Mouse (Mus musculus) heart, embryonic 15.5 days (tissue): ENCODE data around the gene Zswim3. TPM values are rescaled to one million over a fixed set of nuclear protein-coding genes. Genes with fewer than 3 reads are reported as not detected.
A peak's percentile ranks its signal among the peaks of the same experiment; 100 is the strongest.
"Not testable (repeated sequence)": the region's sequence is repeated elsewhere in the genome, so short reads cannot be mapped to it uniquely, and the experiment has no call there.

Source experiments
- ATAC-seq: fragments of 200-750 bp; cut with Nextera tagmentation; replicated peaks from 2 replicates; pipeline ENCODE4 v1.8.0; 2017; ENCODE audit warnings: low read depth, moderate TSS enrichment; ENCODE audit not compliant: insufficient number of reproducible peaks, insufficient read depth, low FRiP score
- H3K27ac ChIP-seq: fragments of 300-500 bp; sonication (generic); 2 replicates; pipeline ENCODE4 v1.5.1; 2015; ENCODE audit warnings: mild to moderate bottlenecking, inconsistent platforms
- H3K27me3 ChIP-seq: fragments of 300-500 bp; sonication (generic); 2 replicates; pipeline ENCODE4 v1.6.1; 2015; ENCODE audit warnings: inconsistent platforms
- H3K36me3 ChIP-seq: fragments of 300-500 bp; sonication (generic); 2 replicates; pipeline ENCODE4 v1.6.1; 2015; ENCODE audit warnings: mild to moderate bottlenecking, inconsistent platforms
- H3K4me1 ChIP-seq: fragments of 300-500 bp; sonication (generic); replicated peaks from 2 replicates; pipeline ENCODE4 v1.6.1; 2015; ENCODE audit warnings: inconsistent platforms
- H3K4me2 ChIP-seq: fragments of 300-500 bp; sonication (generic); 2 replicates; pipeline ENCODE4 v1.6.1; 2015; ENCODE audit warnings: inconsistent platforms, mild to moderate bottlenecking, moderate library complexity
- H3K4me3 ChIP-seq: fragments of 300-500 bp; sonication (generic); 2 replicates; pipeline ENCODE4 v1.5.1; 2015; ENCODE audit warnings: mild to moderate bottlenecking, inconsistent platforms
- H3K9ac ChIP-seq: fragments of 300-500 bp; sonication (generic); 2 replicates; pipeline ENCODE4 v1.6.1; 2015; ENCODE audit warnings: mild to moderate bottlenecking, inconsistent platforms
- H3K9me3 ChIP-seq: fragments of 300-500 bp; sonication (generic); replicated peaks from 2 replicates; pipeline ENCODE4 v1.6.1; 2016; ENCODE audit warnings: inconsistent platforms
- WGBS: fragments of 180-500 bp; shearing (Covaris S2); methylation state at CpG from one replicate; pipeline ENCODE4 v1.1.7; 2015; ENCODE audit warnings: mixed read lengths; 5-methylcytosine and 5-hydroxymethylcytosine counted together
- polyA plus RNA-seq: library from polyadenylated mRNA; unstranded; fragments of >200 nt; fragmentation: Nextera tagmentation; extraction: Ambion mirVana; gene quantifications from 2 replicates; pipeline ENCODE4 v1.2.1, GENCODE M21; 2015

Gene Zswim3
- polyA plus RNA-seq, 1 experiment from 2014 or later: 4.9 TPM

DNA sequence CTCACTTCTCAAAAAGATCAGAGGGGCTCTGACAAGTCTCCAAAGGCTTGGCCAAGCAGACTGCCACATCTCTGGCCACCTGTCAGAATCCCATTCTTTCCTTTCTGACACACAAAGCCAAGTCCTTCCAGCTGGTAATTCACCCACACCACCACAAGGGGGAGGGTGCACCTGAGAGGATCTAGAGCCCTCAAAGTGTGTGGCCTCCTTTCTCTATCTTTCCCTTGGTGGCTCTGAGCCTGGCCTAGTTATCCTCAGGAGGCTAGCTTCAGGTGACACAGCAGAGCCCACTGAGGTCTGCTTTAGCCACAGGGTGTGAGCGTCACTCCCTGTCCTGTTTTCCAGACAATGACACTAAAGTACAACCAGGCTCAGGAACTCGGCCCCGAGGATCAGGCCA lies 11.7 kb upstream of the Zswim3 start:
- peaks cover 61% of the 10 kb centered on the region for H3K36me3 ChIP-seq
- peaks cover 21% of the 10 kb centered on the region for H3K4me1 ChIP-seq
- no peaks in the 10 kb centered on the region for H3K9me3 ChIP-seq
- 34% methylated on average over 3 of the region's 3 CpGs for WGBS
- no peak overlapping the region for H3K9ac ChIP-seq
- no peak overlapping the region for H3K4me3 ChIP-seq
- no peak for ATAC-seq
- no peaks in the 10 kb centered on the region for H3K27me3 ChIP-seq
- H3K27ac ChIP-seq: peak overlapping the region; percentile 76
- no peak overlapping the region for H3K4me2 ChIP-seq

DNA sequence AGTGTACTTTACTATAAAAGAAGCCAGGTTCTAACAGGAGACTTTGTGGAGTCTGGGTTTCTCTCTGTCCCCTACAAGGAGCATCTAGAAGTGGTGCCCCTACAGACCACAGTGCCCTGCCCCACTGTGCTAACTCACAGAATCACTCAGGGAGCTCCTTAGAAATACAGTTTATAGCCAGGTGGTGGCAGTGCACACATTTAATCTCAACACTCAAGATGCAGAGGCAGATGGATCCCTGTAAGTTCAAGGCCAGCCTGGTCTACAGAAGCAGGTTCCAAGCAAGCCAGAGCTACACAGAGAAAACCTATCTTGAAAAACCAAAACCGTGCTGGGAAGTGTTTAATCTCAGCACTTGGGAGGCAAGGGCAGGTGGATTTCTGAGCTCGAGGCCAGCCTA lies 11.1 kb upstream of the Zswim3 start:
- no peak overlapping the region for H3K4me3 ChIP-seq
- H3K27ac ChIP-seq: peak overlapping the region; percentile 76
- H3K4me2 ChIP-seq: no peak overlapping the region
- H3K9me3 ChIP-seq: no peaks in the 10 kb centered on the region
- 76% methylated on average over 2 of the region's 2 CpGs for WGBS
- no peak for ATAC-seq
- H3K4me1 ChIP-seq: peaks cover 16% of the 10 kb centered on the region
- peaks cover 61% of the 10 kb centered on the region for H3K36me3 ChIP-seq
- no peaks in the 10 kb centered on the region for H3K27me3 ChIP-seq
- no peak overlapping the region for H3K9ac ChIP-seq

DNA sequence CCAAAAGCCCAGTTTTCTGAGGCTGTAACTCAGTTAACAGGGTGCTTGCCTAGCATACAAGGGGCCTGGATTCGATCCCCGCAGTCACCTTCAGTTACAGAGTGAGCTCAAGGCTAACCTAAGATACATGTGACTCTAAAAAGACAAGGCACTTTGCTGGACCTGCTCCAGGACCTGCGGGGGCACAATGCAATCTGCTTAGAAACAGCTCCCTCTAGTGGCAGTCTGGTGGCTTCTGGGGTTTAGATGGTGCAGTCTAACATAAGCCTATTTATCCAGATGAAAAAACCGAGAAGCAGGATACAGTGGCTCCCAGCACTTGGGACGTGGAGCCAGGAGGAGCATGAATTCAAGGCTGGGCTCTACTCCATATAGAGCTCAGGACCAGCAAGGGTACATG lies 10.6 kb upstream of the Zswim3 start:
- Histone ChIP-seq H3K27ac (peak overlapping the region; percentile 76), H3K27me3 (no peaks in the 10 kb centered on the region), H3K36me3 (peaks cover 66% of the 10 kb centered on the region)

DNA sequence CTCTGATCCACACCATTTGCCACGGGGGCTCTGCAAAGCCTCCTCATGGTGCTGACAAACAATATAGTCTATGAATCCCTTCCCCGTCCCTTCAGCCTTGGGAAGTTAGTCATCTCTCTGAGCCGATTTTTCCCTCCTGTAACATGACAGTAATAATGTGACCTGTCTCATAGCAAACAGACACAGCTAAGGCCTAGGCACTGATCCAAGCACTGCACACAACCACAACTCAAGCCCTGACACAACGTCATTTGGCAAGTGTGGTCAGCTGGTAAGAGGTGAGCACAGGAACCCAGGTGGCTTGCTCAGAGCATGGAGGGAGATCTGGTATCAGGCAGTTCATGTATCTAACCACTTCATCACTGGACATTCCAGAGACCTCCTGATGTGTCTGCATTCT lies 9.0 kb upstream of the Zswim3 start:
- Histone ChIP-seq H3K9me3 (no peaks in the 10 kb centered on the region), H3K4me1 (peaks cover 16% of the 10 kb centered on the region), H3K4me3 (no peak overlapping the region), H3K9ac (no peak overlapping the region), H3K4me2 (no peak overlapping the region), H3K36me3 (peaks cover 65% of the 10 kb centered on the region), H3K27me3 (no peaks in the 10 kb centered on the region), H3K27ac (no peak overlapping the region)
- 73% methylated on average over 4 of the region's 4 CpGs for WGBS
- ATAC-seq: no peak

More for the DNA sequence above, 10.6 kb upstream of the Zswim3 start:
- Histone ChIP-seq H3K4me3 (no peak overlapping the region), H3K4me2 (no peak overlapping the region), H3K9ac (no peak overlapping the region), H3K4me1 (peaks cover 16% of the 10 kb centered on the region), H3K9me3 (no peaks in the 10 kb centered on the region)
- peak; percentile 48 for ATAC-seq
- WGBS: 26% methylated on average over 5 of the region's 5 CpGs

DNA sequence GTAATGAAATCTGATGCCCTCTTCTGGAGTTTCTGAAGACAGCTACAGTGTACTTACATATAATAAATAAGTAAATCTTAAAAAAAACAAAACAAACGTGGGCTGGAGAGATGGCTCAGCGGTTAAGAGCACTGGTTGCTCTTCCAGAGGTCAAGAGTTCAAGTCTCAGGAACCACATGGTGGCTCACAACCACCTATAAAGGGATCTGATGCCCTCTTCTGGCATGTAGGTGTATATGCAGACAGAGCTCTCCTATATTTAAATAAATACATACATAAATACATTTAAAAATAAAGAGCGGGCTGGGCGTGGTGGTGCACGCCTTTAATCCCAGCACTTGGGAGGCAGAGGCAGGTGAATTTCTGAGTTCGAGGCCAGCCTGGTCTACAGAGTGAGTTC lies 6.3 kb upstream of the Zswim3 start:
- not testable (repeated sequence) for H3K9me3 ChIP-seq, H3K27ac ChIP-seq, ATAC-seq, H3K27me3 ChIP-seq, H3K9ac ChIP-seq, H3K4me2 ChIP-seq, H3K4me3 ChIP-seq
- H3K4me1 ChIP-seq: peaks cover 14% of the 10 kb centered on the region
- peaks cover 58% of the 10 kb centered on the region; the same call in 1 of the 2 replicates for H3K36me3 ChIP-seq
- WGBS: 79% methylated on average over 6 of the region's 6 CpGs

DNA sequence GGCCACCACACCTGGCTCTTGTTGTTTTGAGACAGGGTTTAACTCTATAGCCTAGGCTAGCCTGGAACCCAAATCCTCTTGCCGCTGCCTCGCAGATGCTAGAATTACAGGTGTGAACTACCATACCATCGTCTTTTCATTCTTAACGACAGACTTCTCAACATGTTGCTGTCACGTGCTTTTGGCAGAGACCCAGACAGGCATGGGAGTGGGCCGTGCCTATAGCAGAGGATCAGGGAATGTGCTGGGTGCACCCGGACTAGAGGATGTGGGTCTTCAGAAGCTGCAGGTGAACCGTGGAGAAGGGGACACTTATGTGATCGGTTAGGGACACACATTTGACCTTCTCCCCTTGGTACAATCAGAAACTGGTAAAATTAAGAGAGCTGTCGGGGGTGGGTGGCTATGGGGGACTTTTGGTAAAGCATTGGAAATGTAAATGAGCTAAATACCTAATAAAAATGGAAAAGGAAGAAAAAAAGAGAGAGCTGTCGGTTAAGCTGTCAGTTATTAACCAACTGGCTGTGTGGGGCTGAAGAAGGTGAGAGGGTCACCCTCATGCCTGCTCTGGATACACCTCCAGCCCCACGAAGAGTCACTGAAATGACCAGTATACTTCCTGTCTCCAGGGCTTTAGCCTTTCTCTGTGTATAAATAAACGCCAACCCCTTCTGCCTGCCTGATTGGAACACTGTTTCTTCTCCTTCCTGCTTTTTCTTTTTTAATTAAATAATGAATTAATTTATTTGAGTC lies 4.5 kb upstream of the Zswim3 start:
- H3K9ac ChIP-seq: no peak overlapping the region
- no peaks in the 10 kb centered on the region for H3K27me3 ChIP-seq
- no peaks in the 10 kb centered on the region for H3K9me3 ChIP-seq
- 87% methylated on average over 13 of the region's 13 CpGs for WGBS
- no peak for ATAC-seq
- no peak overlapping the region for H3K4me2 ChIP-seq
- peaks cover 17% of the 10 kb centered on the region for H3K4me1 ChIP-seq
- no peak overlapping the region for H3K4me3 ChIP-seq
- H3K36me3 ChIP-seq: peaks cover 51% of the 10 kb centered on the region; the same call in 1 of the 2 replicates
- no peak overlapping the region for H3K27ac ChIP-seq

DNA sequence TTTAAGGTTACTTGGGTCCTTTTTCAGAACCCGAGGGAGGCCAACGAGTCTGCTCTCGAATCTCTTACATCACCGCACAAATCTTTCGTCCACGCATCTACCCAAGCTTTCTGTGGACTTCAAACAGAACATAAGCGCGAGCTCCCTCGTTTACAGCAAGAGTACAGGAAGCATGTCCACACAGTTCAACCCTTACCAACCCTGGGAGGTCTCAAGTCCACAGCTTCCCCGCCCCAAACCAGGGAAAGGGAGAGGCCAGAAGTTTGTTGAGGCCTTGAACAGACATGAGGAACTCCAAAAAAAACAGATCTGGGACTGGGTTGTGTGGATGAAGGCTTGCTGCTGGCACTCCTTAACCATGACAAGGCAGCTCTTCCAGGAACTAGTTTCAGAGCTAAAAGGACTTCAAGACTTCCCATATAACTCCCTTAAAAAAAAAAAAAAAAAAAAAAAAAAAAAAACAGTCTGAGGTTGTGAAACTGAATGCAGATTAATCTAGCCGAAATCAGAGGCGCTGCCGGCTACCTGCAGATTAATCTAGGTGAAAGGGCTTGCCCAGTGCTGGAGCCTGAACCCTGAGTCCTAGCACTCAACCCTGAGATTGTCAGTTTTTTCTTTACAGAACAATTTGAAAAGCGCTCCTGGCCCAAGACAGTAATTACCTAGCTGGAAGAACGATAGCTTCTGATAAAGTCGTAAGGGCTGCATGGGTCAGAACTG lies 1.5 kb upstream of the Zswim3 start:
- Histone ChIP-seq H3K4me1 (peaks cover 24% of the 10 kb centered on the region), H3K4me3 (peak overlapping the region; percentile 91), H3K36me3 (peaks cover 34% of the 10 kb centered on the region; the same call in 1 of the 2 replicates), H3K4me2 (peak overlapping the region; percentile 74), H3K9me3 (no peaks in the 10 kb centered on the region), H3K27ac (no peak overlapping the region), H3K9ac (peak overlapping the region; percentile 77), H3K27me3 (no peaks in the 10 kb centered on the region)
- ATAC-seq: no peak
- WGBS: 87% methylated on average over 16 of the region's 16 CpGs

DNA sequence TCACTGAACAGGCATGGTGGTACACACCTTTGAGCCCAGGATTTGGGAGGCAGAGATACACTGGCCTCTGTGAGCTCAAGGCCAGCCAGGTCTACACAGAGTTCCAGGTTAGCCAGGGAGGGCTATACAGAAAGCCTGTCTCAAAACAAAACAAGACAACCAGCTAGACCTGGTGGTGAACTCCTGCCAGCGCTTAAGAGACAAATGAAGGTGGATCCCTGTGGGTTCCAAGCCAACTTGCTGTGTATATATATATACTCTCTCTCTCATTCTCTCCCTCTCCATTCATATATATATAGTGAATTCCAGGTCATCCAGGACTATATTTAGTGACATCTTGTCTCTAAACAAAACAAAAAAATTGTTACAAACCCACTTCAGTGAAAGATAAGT lies 981 bp upstream of the Zswim3 start:
- Histone ChIP-seq H3K9ac (peak overlapping the region; percentile 77), H3K36me3 (peaks cover 33% of the 10 kb centered on the region; the same call in 1 of the 2 replicates), H3K9me3 (no peaks in the 10 kb centered on the region), H3K4me3 (peak overlapping the region; percentile 91), H3K4me2 (peak overlapping the region; percentile 74), H3K27ac (no peak overlapping the region), H3K27me3 (no peaks in the 10 kb centered on the region), H3K4me1 (peaks cover 24% of the 10 kb centered on the region)
- no peak for ATAC-seq
- WGBS: 56% methylated on average over 1 of the region's 1 CpGs

DNA sequence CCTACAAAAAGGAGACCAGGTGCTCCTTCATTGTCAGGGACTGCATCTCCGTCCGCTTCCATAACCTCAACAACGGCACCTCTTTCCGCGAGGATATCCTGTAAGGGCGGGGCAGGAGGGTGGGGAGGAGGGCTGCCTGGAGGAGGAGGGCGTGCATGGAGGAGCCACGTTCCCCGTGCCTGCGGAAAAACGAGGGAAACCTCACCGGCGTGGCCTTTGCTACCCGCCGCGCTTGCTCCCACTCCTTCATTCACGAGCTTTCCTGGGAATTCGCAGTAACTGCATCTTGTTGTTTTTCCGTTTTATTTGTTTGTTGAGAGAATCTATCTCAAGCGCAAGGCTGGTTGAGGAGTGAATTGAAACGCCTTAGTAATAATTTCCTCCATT lies 427 bp downstream of the Zswim3 start:
- H3K27ac ChIP-seq: peak overlapping the region; percentile 88
- 2% methylated on average over 21 of the region's 21 CpGs for WGBS
- H3K4me3 ChIP-seq: peak overlapping the region; percentile 91
- ATAC-seq: peak; percentile 50
- H3K9ac ChIP-seq: peak overlapping the region; percentile 86
- peak overlapping the region; percentile 88 for H3K4me2 ChIP-seq
- no peaks in the 10 kb centered on the region for H3K9me3 ChIP-seq
- H3K4me1 ChIP-seq: peaks cover 24% of the 10 kb centered on the region
- no peaks in the 10 kb centered on the region for H3K27me3 ChIP-seq
- H3K36me3 ChIP-seq: peaks cover 22% of the 10 kb centered on the region; the same call in 1 of the 2 replicates

DNA sequence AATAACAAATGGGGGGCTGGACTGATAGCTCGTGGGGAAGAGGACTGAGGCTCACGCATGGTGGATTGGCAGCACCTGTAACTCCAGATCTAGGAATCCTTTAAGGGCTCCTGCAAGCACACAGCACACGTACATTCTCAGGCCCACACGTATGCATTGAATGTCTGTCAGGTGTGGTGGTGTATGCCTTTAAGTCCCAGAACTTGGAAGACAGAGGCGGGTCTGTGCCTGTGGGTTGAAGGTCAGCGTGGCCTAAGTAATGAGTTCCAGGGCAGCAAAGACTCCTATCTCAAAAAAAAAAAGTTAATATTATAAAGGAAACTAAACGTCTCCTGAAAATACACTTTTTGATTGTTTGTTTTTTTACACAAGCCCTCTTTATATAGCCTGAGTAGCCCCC lies 1.7 kb downstream of the Zswim3 start:
- peaks cover 10% of the 10 kb centered on the region; the same call in 1 of the 2 replicates for H3K36me3 ChIP-seq
- WGBS: 74% methylated on average over 7 of the region's 7 CpGs
- H3K4me1 ChIP-seq: peaks cover 24% of the 10 kb centered on the region
- ATAC-seq: no peak
- no peak overlapping the region for H3K4me2 ChIP-seq
- H3K4me3 ChIP-seq: no peak overlapping the region
- H3K9me3 ChIP-seq: no peaks in the 10 kb centered on the region
- no peak overlapping the region for H3K27ac ChIP-seq
- no peak overlapping the region for H3K9ac ChIP-seq
- no peaks in the 10 kb centered on the region for H3K27me3 ChIP-seq

DNA sequence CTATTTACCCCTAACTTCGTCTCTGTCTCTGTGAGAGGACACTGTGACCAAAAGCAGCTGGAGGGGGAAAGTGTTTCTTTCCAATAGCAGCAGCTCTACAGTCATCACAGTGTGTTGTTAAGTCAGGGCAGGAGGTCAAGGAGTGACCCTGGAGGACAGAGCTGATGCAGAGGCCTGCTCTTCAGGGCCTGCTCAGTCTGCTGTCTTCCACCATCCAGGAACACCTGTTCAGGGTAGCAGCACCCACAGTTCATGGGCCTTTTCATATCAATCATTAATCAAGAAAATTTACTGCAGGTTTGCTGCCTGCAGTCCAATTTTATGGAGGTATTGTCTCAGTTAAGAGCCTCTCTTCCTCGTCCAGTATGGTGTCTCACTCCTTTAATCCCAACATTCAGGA lies 8.7 kb downstream of the Zswim3 start:
- Histone ChIP-seq H3K4me3 (no peak overlapping the region), H3K36me3 (no peaks in the 10 kb centered on the region), H3K4me1 (peaks cover 12% of the 10 kb centered on the region), H3K9me3 (no peaks in the 10 kb centered on the region), H3K27ac (no peak overlapping the region), H3K4me2 (no peak overlapping the region), H3K27me3 (no peaks in the 10 kb centered on the region), H3K9ac (no peak overlapping the region)
- ATAC-seq: no peak
- 72% methylated on average over 2 of the region's 2 CpGs for WGBS
